Mouse (Mus musculus) ovary, postnatal 10 days (tissue): ENCODE data around the gene Nps.
"Not testable (repeated sequence)": the region's sequence is repeated elsewhere in the genome, so short reads cannot be mapped to it uniquely, and the experiment has no call there.

Source experiments
- DNase-seq: peaks from one replicate; pipeline ENCODE4 v3.0.0; 2022; ENCODE audit warnings: low spot score

Nps gene

DNA sequence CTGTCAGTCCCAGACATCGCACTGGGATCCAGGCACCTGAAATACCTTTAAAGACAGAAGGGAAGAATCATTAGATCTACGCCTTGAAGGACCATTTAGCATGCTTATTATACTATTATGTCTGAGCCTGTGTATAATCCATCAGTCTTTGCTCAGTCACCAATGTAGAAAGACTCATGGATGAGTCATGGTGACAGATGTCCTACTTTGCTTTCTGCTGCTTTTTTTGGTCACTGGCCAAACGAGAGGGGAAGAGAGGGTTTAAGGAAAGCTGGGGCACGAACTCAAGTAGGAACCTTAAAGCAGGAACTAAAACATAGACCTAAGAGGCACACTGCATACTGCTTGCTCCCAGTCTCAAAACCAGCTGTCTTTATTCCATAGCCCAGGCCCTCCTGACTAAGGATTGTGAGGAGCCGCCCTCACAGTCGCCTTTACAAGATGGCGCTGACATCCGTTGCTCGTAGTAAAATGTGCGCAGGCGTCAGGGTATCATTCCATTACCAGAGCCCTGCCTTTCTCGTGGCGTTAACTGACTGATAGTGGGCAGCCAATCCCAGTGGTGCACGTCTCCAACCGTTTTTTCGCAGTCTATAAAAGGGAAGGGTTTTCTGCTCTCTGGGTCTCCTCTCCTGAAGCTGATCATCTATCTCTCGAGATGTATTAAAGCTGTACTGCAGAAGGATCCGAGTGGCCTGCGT, at the start of gene Nps:
Nps (plus strand) TSS at position 651 of the 701 bp plus-strand sequence.
- DNase-seq: not testable (repeated sequence)

DNA sequence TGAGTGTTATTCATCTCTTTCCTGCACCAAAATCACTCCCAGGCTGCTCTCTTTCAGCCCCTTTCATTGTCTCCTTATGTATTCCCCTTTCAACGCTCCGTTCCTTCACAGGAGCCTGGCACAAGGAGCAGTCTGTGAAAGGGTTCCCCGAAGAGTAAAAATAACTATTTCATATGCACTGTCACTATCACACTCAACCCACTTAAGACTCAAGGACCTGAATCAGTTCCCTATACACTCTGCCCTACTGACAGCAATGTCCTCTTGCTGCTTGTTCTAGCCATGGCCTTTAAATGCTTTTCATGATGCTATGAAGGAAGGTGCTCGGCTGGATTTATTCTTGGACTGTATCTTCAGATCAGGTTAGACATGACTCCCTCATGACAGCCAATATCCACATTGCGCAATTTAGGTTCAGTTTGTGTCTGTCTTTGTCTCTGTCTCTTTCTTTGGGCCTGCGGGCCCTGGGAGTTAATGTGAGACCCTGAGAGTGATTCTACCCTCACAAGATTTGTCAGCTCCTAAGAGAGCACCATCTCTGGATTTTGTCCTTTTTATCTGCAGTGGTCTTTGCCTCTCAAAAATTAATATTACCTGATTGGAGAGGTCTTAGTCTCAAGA, 49.4 kb upstream of the Nps start:
- no peak for DNase-seq

DNA sequence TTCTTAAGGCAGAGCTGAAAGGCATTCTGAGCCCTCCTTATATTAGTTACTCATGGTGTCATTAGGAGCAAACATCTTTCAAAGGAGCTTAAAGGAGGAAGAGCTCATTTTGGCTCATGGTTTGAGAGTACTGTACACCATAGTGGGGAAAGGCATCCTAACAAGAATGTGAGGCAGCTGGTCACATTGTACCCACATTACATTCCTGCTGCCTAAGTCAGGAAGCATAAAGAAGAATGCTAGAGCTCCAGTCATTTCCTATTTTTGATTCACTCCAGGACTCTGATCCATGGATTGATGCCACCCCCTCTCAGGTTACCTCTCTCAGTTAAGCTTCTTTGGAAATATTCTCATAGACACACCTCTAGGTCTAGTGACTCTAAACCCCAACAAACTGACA, 48.2 kb upstream of the Nps start:
- DNase-seq: no peak

DNA sequence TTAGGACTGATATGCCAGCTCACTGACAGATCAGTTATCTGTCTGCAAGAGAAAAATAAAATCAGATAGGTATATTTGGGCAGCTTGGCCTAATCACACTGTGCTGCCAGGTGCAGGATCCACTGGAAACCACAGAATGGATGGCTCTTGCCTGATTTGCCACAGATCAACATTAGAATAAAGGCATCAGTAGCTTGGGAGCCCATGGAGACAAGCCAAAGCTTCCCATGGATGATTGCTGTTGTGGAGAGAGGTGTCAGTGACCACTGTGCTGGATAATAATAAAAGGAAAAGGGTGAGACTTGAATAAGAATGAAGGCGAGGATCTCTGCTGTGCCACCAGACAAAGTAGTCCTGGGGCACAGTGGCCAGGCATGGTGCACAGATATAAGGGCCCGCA, 47.7 kb upstream of the Nps start:
- no peak for DNase-seq

DNA sequence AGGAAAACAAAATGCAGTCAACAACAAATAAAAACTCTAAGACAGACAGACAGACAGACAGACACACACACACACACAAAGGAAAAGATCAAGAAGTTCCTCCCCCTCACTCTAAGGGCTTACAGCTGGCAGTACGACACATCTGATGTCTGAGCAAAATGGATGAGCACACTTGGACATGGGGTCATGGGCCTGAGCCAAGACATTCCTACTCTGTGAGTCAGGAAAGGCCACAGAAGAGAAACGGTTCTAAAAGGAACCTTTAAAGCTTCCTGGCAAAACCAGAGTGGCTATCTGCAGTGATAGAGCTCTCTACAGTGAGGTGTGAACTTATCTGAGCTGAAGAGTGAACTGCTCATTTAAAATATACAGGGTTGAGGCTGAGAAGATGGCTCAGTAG, 46.0 kb upstream of the Nps start:
- DNase-seq: no peak

DNA sequence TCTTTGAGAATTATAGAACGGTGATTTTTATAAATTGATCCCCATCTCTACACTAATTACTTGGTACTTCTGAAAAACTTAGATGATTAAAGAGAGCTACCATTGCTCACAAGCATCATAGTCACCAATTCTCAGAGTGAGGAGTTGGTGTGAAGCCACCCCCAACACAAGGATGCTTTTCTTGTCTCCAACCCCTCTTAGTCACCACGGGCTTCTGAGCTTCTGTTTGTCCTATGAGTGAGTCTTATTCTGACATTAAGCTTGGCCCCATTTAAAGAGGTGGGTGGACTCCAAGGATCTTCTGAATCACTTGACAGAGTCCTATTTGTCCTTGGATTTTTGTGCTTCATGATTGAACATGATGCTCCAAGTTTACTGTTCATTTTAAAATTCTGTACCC, 37.0 kb upstream of the Nps start:
- DNase-seq: no peak

DNA sequence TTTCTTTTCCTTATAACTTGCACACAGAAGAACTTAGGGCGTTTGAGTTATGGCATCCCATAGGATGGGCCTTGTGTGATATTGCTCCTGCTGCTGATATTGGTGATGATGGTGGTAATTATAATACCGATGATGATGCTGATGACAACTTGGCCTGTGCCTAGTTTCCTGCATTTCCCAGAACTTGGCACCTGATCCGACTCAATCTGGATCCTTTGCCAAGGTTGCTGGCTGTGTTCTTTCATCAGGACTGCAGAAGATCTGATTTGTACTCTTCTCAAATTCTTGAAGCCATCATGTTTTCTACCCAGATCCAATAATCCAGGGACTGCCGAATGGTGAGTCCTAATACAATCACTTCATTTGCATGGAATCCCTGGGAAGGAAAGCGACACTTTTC, 32.5 kb upstream of the Nps start:
- no peak for DNase-seq

DNA sequence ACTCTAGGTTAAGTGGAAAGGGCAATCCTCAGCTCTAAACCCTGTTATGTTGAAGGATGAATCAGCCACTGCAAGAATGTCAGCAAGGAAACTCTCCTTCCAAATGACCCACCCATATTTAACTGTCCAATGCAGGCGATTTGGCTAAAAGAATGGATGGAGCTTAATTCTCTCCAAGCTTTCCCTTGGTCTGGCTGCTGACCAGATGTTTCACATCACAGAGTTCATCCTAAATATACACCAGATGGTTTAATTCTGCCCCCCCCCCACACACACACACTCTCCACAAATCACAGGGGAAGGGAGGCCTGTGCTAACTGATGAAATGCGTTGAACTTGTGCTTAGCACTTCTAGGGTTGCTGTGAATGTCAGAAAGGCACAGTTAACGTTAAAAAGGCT, 21.4 kb upstream of the Nps start:
- DNase-seq: no peak

DNA sequence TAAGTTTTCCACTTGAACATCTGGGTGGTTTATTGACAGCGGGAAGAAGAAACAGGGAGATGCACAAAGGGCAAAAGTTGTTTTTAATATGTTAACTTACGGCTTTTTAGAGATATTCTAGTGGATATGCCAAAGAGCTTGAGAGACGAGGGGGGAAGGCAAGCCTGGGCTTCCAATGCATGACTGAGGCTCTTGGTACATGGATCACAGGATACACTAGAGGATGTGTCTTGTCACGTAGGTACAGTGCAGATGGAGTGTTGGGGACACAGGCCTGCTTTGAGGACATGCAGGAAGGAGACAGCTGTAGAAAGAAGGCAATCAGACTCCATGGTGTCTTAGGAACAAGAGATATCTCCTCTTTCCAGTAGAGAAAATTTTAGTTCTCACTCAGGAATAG, 19.1 kb upstream of the Nps start:
- no peak for DNase-seq

DNA sequence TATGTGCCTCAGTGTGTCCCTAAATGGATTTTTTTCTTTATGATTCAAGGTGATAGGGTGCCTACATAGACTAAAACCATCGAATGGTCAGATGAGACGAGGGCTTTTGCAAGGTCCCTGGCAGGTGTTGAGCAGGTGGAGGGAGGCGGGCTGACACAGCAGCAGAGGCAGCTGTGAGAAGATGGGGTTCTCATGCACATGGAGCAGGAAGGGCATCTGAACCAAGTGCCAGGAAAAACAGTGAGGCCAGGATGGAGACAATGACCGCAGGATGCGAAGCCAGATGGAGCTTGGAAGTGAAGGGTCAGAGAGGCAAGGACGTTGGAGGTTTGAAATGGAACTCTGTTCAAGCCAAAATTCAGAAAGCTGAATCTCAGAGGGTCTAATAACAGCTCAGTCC, 18.5 kb upstream of the Nps start:
- no peak for DNase-seq

DNA sequence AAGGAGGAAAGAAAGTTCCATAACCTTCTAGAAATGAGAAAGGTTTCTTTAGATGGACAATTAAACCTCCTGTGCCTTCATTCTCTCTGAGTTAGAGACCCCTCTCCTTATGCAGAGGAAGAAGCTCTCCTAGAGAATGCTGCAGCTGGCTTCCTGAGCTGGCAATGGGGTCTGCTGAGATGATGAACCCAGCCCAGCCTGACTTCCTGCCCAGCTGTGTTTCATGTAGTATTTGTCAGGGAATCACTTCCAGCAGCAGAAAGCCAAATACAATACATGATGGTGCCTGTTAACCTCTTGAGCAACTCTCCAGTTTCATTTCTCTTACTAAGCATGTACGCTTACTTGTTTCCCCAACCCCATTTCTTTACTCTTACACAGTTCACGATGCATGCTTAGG, 17.9 kb upstream of the Nps start:
- no peak for DNase-seq

DNA sequence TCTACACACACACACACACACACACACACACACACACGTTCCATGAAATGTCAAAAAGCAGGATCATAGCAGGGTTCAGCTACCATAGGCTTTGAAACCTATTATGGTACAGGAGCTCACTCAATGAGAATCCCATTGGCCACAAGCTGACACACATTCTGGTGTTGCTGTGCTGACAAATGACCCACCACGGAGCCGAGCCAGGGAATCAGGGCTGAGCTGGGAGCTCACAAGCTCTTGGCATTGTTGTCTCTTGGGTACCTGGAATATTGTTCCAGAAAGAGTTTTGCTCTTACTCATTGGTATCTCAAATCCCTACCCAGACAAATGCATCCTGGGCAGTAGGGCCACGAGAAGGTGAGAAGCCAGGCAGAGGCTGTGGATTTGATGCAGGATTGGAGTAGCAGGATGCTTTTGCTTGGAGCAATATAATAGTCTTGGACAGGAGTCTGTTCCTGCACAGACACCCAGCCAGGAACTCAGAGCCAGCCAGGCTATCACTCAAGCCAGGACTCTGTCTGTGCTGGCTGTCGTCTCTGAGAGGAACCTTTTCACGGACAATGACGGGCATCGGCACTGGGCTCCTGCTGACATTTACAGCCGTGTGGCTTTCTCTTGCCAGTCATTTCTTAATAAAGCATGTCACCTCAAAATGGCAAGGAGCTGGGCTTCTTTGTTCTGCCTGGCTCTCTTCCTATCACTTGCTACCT, 14.2 kb upstream of the Nps start:
- no peak for DNase-seq

DNA sequence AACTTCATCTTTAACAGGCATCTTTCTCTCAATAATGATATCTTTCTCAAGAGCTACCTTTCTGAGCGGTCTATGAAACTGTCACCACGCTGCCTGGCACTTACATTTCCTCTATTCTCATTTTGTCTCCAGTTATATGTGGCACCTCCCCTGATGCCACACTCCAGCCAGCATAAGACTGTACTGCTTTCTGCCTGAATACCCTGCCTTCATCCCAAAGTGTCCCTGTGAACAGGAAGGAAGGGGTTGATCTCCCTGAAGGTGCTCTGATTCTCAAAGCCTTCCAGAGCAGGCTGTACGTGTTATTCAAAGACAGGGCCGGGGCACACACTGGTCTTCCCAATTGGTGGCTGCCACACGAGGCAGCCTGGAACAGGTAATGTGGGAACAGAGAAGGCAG, 12.1 kb upstream of the Nps start:
- DNase-seq: no peak

DNA sequence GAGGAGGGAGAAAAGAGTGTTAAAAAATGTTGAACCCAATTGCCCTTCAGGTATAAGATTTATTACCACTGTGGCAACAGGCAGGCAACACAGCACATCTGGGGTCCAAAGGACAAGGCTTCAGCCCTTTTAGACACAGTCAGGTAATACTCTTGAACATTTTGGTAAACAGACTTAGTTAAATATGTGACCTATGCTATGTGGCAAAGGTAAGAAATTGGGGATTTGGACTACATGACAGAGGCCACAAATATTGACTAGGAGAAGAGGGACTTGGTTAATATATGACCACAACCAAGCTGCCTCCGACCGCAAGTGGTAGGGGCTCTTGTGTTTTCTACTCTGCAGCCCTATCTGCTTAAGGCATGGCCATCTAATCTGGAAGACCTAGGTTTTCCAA, 5.3 kb upstream of the Nps start:
- no peak for DNase-seq

DNA sequence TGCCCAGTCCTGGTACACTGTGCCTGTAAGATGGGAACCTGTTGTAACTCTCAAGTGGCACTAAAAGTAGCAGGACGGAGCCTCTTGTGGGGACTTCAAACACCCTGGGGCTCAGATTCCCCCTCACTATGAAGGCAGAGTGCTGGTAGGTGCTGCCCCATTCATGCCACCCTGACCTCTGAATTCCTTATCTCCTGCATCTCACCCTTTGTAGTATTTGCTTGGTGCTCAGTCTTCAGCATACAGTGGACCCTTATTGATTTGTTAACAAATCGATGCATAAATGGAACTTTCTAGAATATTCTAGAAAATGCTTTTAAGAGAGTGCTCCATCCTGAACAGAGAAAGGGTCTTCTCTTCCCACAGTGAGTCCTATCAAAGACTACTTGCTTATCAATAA, 4.1 kb upstream of the Nps start:
- no peak for DNase-seq

DNA sequence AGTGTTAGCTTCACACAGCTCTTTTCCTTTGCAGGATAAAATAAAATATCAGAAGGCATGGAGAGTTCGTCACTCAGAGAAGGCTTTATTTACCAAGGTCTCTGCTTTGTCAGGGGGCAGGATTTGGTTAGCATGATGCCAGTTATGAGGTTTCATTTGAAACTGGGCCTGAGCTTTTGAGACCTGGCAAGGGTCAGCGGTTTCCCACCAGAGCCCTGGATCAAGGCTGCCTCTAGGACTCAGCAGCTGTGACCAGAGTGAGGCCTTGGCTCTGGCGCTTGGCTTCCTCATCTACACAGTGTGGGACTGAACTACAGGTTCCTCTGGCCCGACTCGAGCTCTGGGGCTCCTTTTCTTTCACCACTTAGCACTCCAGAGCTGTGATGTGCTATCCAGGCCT, 12.5 kb downstream of the Nps start:
- no peak for DNase-seq

DNA sequence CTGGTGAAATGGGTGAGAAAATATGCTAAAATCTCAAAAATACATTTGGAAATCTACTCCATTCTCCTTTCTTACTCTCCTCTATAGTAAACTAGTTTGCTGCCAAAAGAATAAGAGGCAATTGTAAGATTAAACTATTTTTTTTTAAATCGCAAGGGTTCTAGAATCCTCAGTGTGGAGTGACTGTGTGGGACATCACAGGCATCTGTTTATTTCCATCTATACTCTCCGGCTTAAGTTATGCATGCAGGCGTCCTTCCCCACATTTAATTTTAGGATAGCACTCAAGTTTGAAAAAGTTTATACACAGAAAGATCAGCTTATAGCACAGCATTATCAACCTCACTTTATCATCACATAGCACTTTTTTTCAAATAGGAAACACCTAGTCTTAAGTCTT, 24.7 kb downstream of the Nps start:
- no peak for DNase-seq

DNA sequence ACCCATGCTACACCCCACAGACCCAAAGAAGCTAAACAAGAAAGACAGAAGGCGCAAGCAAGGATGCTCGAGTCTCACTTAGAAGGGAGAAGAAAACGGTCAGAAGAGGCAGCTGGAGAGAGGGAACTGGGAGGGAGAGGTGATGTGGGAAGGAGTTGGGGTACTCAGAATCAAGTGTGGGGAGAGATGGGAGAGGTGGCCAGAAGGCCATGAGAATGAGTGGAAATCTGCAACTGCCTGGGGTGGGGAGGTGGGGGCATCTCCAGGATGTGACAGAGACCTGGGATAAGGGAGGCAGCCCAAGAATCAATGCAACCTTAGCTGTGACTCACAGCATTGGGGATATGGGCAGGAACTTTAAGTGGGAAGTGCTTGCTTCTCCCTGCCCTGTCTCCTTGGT, 31.5 kb downstream of the Nps start:
- DNase-seq: no peak

DNA sequence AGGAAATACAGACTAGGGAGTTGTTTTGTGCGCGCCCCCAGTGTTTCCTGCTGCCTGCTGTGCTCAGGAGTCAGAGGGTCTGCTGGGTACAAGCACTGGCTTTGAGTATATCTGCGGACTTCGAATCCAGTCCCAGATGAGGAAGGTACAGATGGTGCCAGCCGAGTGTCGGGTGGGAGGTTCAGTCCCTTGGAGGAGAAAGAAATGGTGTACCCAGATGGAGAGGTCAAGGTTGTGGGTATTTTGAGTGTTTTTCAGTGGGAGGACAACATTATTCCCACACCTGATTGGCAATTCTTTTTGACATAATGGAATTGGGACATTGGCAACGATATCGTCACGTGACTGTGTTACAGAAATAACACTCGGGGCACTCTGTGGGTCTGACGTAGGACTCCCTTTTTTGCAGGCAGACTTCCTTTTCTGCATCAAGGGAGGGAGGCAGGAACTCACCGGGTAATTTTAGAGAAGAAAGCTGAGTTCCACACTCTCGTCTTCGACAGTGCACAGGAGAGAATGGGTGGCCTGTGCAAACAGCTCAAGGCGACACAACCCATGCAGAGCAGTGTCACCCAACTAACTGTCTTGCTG, 33.2 kb downstream of the Nps start:
- DNase-seq: no peak

DNA sequence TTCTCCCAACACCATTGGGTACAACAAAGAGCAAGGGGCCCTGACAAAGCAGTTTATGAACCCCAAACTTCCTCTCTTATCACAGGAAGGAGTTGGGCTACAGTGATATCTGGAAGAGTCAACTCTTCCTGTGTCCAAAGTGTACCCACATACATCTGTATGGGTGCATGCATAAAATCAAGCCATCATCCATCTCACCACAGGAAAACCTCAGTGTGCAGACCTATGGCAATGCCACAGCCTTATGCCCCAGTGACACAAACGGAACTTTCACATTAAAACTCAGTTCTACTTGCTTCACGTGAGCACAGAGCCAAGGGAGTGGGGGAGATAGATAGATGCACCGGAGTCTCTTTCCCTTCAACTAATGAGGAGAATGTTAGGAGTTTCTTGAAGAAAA, 36.0 kb downstream of the Nps start:
- DNase-seq: no peak

DNA sequence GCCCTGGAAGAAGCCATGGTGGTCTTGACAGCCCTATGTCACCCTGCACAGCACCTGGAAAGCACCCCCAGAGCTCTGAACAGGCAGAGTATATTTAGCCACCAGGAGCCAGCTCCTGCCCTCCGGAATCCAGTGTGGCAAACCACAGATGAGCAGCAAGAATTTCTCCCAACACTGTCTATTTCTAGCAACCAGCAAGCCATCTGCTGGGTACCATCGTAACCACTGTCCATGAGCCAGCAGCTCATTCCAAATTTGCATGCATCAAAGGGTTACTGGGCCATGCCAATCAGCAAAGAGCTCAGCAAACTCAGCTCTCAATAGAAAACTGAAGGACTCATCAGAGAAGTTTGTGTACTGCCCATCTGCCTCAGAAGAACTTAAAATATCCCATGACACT, 46.0 kb downstream of the Nps start:
- DNase-seq: no peak
